Mouse (Mus musculus) C2C12 (cell line): ENCODE data around the gene Tmem115. TPM values are rescaled to one million over a fixed set of nuclear protein-coding genes. Genes with fewer than 3 reads are reported as not detected.
A peak's percentile ranks its signal among the peaks of the same experiment; 100 is the strongest.

Experiments used
- H3K27me3 ChIP-seq: one replicate; pipeline ENCODE4 v1.6.1; 2011; ENCODE audit not compliant: control insufficient read depth, insufficient read depth, insufficient read length
- H3K36me3 ChIP-seq: one replicate; pipeline ENCODE4 v1.6.1; 2011; ENCODE audit not compliant: control insufficient read depth, insufficient read depth
- H3K4me3 ChIP-seq: one replicate; pipeline ENCODE4 v1.5.1; 2011; ENCODE audit warnings: mild to moderate bottlenecking, control low read depth; ENCODE audit not compliant: poor library complexity, insufficient read depth, severe bottlenecking
- H3K79me2 ChIP-seq: one replicate; pipeline ENCODE4 v1.6.1; 2011; ENCODE audit not compliant: control insufficient read depth, insufficient read depth
- H3K79me3 ChIP-seq: one replicate; pipeline ENCODE4 v1.6.1; 2011; ENCODE audit warnings: low read depth, control low read depth
- H3ac ChIP-seq: one replicate; pipeline ENCODE3; 2011; ENCODE audit warnings: low read depth; ENCODE audit not compliant: control insufficient read depth, insufficient read length
- CEBPB ChIP-seq: IDR thresholded peaks from one replicate; pipeline ENCODE4 v1.6.1; 2011; ENCODE audit warnings: low read depth, mild to moderate bottlenecking, control low read depth, moderate library complexity
- CTCF ChIP-seq: IDR thresholded peaks from one replicate; pipeline ENCODE4 v1.5.1; 2011; ENCODE audit not compliant: control insufficient read depth, insufficient read depth, insufficient read length
- FOSL1 ChIP-seq: IDR thresholded peaks from one replicate; pipeline ENCODE4 v1.8.0; 2011; ENCODE audit warnings: mild to moderate bottlenecking, low read length; ENCODE audit not compliant: poor library complexity, insufficient read depth, severe bottlenecking
- MAX ChIP-seq: IDR thresholded peaks from one replicate; pipeline ENCODE4 v1.6.1; 2011; ENCODE audit warnings: mild to moderate bottlenecking, control low read depth
- MYOD1 ChIP-seq: IDR thresholded peaks from one replicate; pipeline ENCODE4 v1.6.1; 2011; ENCODE audit warnings: low read depth; ENCODE audit not compliant: control insufficient read depth, insufficient read length
- MYOG ChIP-seq: IDR thresholded peaks from one replicate; pipeline ENCODE4 v1.6.1; 2011; ENCODE audit not compliant: control insufficient read depth, insufficient read length; ENCODE audit errors: extremely low read depth
- USF1 ChIP-seq: IDR thresholded peaks from one replicate; pipeline ENCODE4 v1.6.1; 2011; ENCODE audit warnings: low read depth, mild to moderate bottlenecking, control low read depth, moderate library complexity
- polyA plus RNA-seq: library from polyadenylated mRNA; unstranded; fragments of >200 nt; fragmentation: generic; extraction: Trizol; gene quantifications from one replicate; pipeline ENCODE4 v1.2.1, GENCODE M21; 2012; ENCODE audit warnings: missing spikeins

Tmem115 gene
- polyA plus RNA-seq, 1 experiment, result 33.4 TPM

- peaks cover 27% of the 10 kb centered on the region for H3K79me3 ChIP-seq
- peaks cover 36% of the 10 kb centered on the region for H3K79me2 ChIP-seq
Measured at GRCm38 (mm10) chr9:107534408-107535202, 860 bp downstream of the Tmem115 start.

GRCm38 (mm10) chr9:107538231-107538630 lies 4.5 kb downstream of the Tmem115 start:
- H3K79me3 ChIP-seq, result peaks cover 27% of the 10 kb centered on the region
- H3ac ChIP-seq, result no peak overlapping the region
- no peak overlapping the region for H3K4me3 ChIP-seq
- TF ChIP-seq FOSL1 (no peak), USF1 (no peak), CEBPB (no peak), MYOD1 (no peak), MAX (no peak), CTCF (no peak), MYOG (no peak)
- H3K36me3 ChIP-seq, result peaks cover 15% of the 10 kb centered on the region
- no peaks in the 10 kb centered on the region for H3K27me3 ChIP-seq
- H3K79me2 ChIP-seq, result peaks cover 36% of the 10 kb centered on the region

More at GRCm38 (mm10) chr9:107534408-107535202, 860 bp downstream of the Tmem115 start:
- Histone ChIP-seq H3K36me3 (peaks cover 15% of the 10 kb centered on the region), H3ac (peak overlapping the region; percentile 77), H3K27me3 (no peaks in the 10 kb centered on the region), H3K4me3 (peak overlapping the region; percentile 74)
- TF ChIP-seq FOSL1 (no peak), MYOG (no peak), MYOD1 (no peak), CTCF (no peak), MAX (no peak), CEBPB (no peak), USF1 (no peak)

GRCm38 (mm10) chr9:107538711-107539110 lies 5.0 kb downstream of the Tmem115 start:
- Histone ChIP-seq H3K36me3 (peaks cover 15% of the 10 kb centered on the region), H3K79me2 (peaks cover 36% of the 10 kb centered on the region), H3K79me3 (peaks cover 27% of the 10 kb centered on the region), H3K4me3 (no peak overlapping the region), H3ac (no peak overlapping the region), H3K27me3 (no peaks in the 10 kb centered on the region)
- no peak for TF ChIP-seq MYOG
- TF ChIP-seq FOSL1, result no peak
- no peak for TF ChIP-seq MAX
- no peak for TF ChIP-seq CEBPB
- no peak for TF ChIP-seq MYOD1
- TF ChIP-seq CTCF, result no peak
- no peak for TF ChIP-seq USF1

GRCm38 (mm10) chr9:107539940-107540339 lies 6.2 kb downstream of the Tmem115 start:
- TF ChIP-seq CTCF, result no peak
- no peak for TF ChIP-seq USF1
- TF ChIP-seq MYOD1, result no peak
- TF ChIP-seq MAX, result no peak
- no peak for TF ChIP-seq FOSL1
- TF ChIP-seq CEBPB, result no peak
- TF ChIP-seq MYOG, result no peak
- Histone ChIP-seq H3K4me3 (no peak overlapping the region), H3ac (no peak overlapping the region), H3K79me3 (peaks cover 24% of the 10 kb centered on the region), H3K27me3 (no peaks in the 10 kb centered on the region), H3K36me3 (peaks cover 15% of the 10 kb centered on the region), H3K79me2 (peaks cover 26% of the 10 kb centered on the region)

GRCm38 (mm10) chr9:107540420-107540819 lies 6.7 kb downstream of the Tmem115 start:
- TF ChIP-seq FOSL1 (no peak), MAX (no peak), MYOG (no peak), MYOD1 (no peak), USF1 (no peak), CTCF (no peak), CEBPB (no peak)
- H3K27me3 ChIP-seq, result no peaks in the 10 kb centered on the region

GRCm38 (mm10) chr9:107541005-107541404 lies 7.3 kb downstream of the Tmem115 start:
- Histone ChIP-seq H3K36me3 (peaks cover 15% of the 10 kb centered on the region), H3K4me3 (no peak overlapping the region), H3K27me3 (no peaks in the 10 kb centered on the region), H3K79me3 (peaks cover 13% of the 10 kb centered on the region), H3K79me2 (peaks cover 16% of the 10 kb centered on the region), H3ac (no peak overlapping the region)
- TF ChIP-seq USF1 (no peak), MYOD1 (no peak), CEBPB (no peak), MAX (no peak), FOSL1 (no peak), MYOG (no peak), CTCF (no peak)

More at GRCm38 (mm10) chr9:107540420-107540819, 6.7 kb downstream of the Tmem115 start:
- H3K4me3 ChIP-seq, result no peak overlapping the region
- peaks cover 21% of the 10 kb centered on the region for H3K79me2 ChIP-seq
- H3K79me3 ChIP-seq, result peaks cover 19% of the 10 kb centered on the region
- peaks cover 15% of the 10 kb centered on the region for H3K36me3 ChIP-seq
- H3ac ChIP-seq, result no peak overlapping the region
